Mouse (Mus musculus) cerebellum, adult 18-20 months (tissue): ENCODE measurements around the gene Nat8f6.
A peak's percentile ranks its signal among the peaks of the same experiment; 100 is the strongest.
"Not testable (repeated sequence)": the region's sequence is repeated elsewhere in the genome, so short reads cannot be mapped to it uniquely, and the experiment has no call there.

Experiments
- DNase-seq, 2 experiments: peaks; one replicate each; pipeline ENCODE4 v3.0.0; 2021

The Nat8f6 gene

GRCm38 (mm10) chr6:85835104-85835503 is 14.3 kb upstream of the Nat8f6 start:
- DNase-seq: not testable (repeated sequence)

GRCm38 (mm10) chr6:85834504-85835100 is 13.8 kb upstream of the Nat8f6 start:
- DNase-seq: peak; percentile 16 to 30

GRCm38 (mm10) chr6:85831796-85832321 is 11.1 kb upstream of the Nat8f6 start, which contains the start of gene Nat8:
Nat8 (minus strand) TSS chr6:85832082.
- no peak for DNase-seq

GRCm38 (mm10) chr6:85829462-85829861 is 8.7 kb upstream of the Nat8f6 start:
- no peak for DNase-seq

- DNase-seq: no peak
Observed at GRCm38 (mm10) chr6:85825886-85826285, 5.1 kb upstream of the Nat8f6 start.

- no peak for DNase-seq
Observed at GRCm38 (mm10) chr6:85823382-85824090, 2.8 kb upstream of the Nat8f6 start.

GRCm38 (mm10) chr6:85822286-85822685 is 1.5 kb upstream of the Nat8f6 start:
- DNase-seq: no peak

- DNase-seq: no peak
Observed at GRCm38 (mm10) chr6:85818338-85818737, 2.4 kb downstream of the Nat8f6 start.

- DNase-seq: no peak
Observed at GRCm38 (mm10) chr6:85813339-85813738, 7.4 kb downstream of the Nat8f6 start.

- not testable (repeated sequence) for DNase-seq
Observed at GRCm38 (mm10) chr6:85810942-85811537, 9.7 kb downstream of the Nat8f6 start.

- DNase-seq: not testable (repeated sequence)
Observed at GRCm38 (mm10) chr6:85810514-85810913, 10.2 kb downstream of the Nat8f6 start.

- DNase-seq: not testable (repeated sequence)
Observed at GRCm38 (mm10) chr6:85809784-85810183, 11.0 kb downstream of the Nat8f6 start.

- not testable (repeated sequence) for DNase-seq
Observed at GRCm38 (mm10) chr6:85803180-85803579, 17.6 kb downstream of the Nat8f6 start.

- DNase-seq: peak; percentile 17 to 45
Observed at GRCm38 (mm10) chr6:85765532-85765931, 55.2 kb downstream of the Nat8f6 start, which contains the start of gene Nat8f3. Nat8f3 (minus strand) TSS chr6:85765754.

GRCm38 (mm10) chr6:85763127-85764070 is 57.4 kb downstream of the Nat8f6 start:
- peak in 1 of 2 experiments; percentile 23 for DNase-seq

GRCm38 (mm10) chr6:85762678-85763077 is 58.1 kb downstream of the Nat8f6 start:
- DNase-seq: not testable (repeated sequence)
